Mouse (Mus musculus) spleen, postnatal 4 days (tissue): ENCODE measurements around the gene Kcnma1.

Source experiments
- DNase-seq, 2 experiments: peaks; one replicate each; pipeline ENCODE4 v3.0.0; 2022; ENCODE audit warnings: low spot score in 2 of 2

The Kcnma1 gene

DNA sequence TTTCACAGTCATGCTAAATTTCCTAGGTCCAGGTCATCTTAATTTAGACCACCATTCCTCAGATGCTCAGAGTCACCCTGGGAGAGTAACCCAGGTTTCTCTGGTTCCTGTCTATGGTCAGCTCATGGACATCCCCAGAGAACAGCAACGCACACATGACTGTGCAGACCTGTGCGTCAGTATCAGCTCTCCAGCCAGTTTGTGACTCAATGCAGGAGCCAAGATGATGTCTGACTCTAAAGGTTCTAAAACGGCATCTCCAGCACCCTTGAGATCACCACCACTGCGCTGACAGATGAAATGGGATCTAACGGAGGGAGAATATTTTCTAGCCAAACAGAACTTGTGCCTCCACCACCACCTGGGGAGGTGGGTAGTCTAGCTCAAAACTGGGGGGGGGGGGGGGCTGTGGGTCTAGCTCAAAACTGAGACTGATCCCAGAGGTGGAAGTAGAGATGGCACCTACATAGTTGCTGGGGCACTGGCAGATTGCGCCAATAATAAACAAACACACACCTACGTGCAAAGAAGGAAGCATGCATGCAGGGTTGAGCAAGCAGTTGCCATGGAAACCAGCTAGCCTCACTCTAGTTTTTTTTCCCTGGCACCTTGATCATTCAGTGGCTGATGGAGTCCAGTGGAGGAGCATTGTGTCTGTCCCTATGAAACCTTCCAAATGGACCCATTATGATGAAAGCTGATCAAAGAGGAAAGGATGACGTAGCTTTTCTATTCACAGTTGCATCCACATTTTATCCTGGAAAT is 231.3 kb downstream of the Kcnma1 start:
- DNase-seq: no peak

DNA sequence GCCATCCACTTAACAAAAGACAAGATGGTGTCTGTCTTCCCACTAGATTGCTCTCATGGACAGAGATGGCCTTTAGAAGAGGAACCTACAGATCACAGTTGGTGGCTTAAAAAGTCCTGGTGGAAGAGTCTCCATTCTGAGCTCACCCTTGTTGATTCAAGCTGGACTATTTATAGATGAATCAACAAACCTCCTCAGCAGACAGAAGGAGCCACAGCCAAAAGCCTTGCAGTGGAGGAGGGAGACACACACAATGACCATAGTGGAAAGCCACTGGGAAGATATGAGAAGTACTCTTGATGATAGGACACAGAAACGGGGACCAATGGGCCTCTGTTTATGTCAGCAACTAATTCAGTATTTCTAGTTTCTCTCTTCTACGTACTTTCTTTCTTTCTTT is 239.7 kb downstream of the Kcnma1 start:
- DNase-seq: no peak

DNA sequence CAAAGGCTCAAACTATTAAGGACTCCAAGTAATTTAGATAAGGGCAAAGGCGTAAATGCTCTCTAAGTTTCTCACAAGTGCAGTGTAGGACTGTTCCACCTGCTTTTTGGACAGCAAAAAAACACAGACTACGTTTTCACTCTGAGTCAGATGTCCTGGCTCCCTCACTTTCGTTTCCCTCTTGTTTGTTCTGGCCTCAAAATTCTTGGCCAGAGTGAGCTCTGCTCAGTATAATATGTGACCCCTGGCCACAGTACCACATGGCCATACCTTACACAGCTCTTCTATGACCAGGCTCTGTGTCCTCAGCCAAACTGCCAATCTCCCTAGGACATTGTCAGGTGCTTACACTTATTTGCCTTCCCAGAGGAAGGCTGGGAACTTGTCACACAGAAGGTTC is 241.6 kb downstream of the Kcnma1 start:
- DNase-seq: no peak

DNA sequence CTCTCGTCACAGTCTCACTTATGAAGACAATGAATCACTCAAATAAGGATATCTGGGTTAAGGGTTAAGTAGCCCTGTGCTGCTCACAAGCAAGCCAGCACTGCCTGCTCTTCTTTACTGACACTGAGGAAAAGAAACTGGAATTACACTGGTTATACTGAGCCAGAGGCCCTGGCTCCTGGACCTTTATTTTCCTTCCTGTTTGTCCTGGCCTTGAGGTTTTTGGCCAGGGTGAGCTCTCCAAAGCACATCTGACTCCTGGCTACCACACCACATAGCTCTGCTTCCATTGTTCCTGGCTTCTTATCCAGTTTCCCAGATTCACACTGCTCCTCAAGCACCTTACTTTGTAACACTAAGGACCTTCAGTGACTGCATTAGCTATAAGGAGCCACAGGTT is 242.5 kb downstream of the Kcnma1 start:
- no peak for DNase-seq

DNA sequence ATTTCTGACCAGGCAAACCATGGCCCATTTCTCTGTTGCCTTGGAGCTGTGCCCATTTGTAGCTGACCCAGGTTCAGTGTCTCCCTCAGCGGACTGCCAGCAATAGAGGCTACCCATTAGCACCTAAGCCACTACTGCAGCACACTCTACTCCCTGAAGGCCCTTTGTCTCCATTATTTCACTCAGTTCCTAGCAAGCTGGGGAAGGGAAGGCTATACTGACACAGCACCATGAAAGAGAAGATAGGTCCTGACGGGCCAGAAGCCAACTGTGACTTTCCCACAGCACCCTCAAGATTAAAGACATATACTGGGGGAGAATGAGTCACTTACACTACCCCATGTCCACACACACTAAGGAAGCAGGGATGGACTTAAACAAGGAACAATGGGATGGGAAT is 251.8 kb downstream of the Kcnma1 start:
- no peak for DNase-seq

DNA sequence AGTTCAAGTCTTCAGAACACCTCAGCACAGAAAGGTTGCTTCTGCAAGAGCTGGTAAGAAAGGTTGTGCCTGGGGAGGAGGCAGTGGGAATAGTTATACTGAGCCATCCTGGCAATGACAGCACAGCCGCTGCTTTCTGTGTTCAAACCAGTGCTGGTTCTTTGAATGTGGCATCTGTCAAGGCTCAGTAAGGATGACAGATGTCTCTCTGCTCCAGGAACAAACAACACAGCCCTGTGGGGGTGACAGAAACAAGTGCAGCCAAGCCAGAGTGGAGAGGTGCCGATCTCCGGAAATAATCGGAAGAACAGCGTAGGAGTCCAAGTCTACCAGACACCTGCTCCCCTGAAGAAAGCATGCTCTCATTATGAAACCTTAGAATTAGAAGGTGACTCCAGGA is 254.7 kb downstream of the Kcnma1 start:
- DNase-seq: no peak

DNA sequence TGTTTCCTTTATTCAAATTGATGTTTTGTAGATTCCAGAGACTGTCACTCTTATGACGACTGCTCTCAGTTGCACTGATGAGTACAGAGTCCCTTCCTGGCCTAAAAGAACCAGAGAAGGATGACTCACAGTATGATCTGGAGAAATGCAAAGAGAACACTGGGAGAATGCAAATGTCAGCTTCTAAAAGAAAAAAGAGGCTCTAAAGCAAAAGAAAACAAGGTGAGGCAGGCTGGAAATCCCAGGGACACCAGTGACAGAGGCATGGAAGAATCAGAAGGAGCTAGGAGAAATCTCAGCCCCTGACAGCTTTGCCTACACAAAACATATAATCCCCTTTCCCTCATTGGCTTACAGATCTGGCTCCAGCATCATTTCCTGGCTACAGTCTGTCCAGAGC is 255.9 kb downstream of the Kcnma1 start:
- no peak for DNase-seq

DNA sequence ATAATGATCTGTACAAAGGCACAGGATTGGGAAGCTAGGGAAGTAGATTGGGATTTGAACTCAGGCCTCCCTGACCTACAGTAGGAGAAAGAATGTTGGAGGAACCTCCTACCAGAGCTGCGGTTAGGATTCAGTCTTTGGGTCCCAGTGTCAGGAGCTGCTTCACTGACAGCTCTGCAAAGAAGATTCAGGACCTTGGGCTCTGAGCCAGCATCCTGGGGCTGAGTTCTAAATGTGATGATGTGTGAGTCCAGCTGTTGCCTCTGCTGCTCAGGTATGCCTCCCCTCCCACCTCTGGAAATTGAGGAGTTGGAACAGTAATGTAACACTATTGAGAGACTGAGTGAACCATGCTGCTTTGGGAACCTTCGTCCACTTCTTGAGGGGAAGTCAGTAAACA is 266.3 kb downstream of the Kcnma1 start:
- DNase-seq: no peak

DNA sequence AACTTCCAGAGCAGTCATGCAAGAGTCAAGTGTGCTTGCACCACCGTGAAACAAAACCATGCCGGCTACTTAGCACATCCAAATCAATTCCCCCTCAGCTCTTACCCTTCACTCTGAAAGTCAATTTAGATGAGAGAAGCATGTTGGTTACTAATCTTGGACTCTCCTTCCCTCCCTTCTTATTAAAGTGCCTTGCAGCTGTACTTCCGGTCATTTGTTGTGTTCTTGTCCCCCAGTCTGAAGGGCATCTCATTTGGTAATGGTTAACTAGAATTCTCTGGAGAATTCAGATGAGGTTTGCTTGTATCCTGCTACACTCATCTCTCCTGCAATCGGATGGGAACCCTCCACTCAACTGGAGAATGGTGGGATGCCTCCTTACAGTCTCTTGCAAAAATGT is 267.3 kb downstream of the Kcnma1 start:
- no peak for DNase-seq

DNA sequence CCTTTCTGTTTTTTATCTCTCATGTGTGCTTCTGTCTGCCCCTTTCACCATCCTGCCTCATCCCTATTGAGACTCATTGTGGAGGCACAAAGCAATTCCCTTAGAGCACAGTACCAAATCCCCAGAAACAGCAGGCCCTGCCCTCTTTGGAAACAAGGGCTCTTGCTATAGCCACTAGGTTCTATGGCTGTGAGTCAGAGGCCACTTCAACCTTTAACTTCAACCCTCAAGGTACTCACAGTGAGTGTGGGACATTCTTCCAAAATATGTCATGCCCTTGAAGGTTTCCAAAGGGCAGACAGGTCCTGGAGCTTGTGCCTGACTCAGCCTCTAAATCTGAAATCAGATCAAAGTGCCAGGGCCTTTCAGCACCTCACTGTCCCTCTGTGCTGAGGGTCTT is 272.8 kb downstream of the Kcnma1 start:
- no peak for DNase-seq

DNA sequence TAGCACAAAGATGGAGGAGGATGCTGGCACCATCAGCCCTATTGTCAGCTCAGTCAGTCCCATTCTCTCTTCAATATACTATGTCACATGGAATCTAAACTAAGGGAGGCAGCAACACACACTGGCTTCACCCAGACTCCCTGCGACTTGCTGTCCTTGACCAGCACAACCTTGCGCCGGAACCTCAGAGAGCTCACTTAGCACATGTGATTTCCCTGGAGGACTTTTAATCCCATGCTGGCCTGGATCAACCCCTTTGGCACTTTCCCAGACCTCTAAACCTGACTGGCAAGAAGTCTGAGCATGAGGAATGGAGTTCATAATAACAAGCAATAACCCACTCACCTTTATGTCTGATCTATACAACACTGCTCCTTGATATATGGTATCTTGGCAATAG is 280.1 kb downstream of the Kcnma1 start:
- DNase-seq: no peak

DNA sequence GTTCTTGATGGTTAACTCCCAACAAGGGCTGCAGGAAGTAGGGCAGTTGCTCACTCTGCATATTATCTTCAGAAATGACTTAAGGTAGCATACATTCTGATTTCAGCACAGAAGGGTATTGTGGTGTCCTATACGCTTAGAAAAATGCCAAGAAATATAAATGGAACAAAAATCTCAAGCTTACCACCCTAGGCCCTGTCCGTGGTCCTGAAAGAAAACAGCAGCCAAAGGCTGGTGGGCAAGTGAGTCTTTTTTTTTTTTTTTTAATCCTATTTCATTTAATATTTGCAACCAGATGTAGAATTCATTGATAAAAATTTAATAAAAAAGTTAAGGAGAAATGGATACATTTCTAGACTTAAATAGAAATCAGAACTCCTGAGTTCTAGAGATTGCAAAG is 284.9 kb downstream of the Kcnma1 start:
- no peak for DNase-seq

DNA sequence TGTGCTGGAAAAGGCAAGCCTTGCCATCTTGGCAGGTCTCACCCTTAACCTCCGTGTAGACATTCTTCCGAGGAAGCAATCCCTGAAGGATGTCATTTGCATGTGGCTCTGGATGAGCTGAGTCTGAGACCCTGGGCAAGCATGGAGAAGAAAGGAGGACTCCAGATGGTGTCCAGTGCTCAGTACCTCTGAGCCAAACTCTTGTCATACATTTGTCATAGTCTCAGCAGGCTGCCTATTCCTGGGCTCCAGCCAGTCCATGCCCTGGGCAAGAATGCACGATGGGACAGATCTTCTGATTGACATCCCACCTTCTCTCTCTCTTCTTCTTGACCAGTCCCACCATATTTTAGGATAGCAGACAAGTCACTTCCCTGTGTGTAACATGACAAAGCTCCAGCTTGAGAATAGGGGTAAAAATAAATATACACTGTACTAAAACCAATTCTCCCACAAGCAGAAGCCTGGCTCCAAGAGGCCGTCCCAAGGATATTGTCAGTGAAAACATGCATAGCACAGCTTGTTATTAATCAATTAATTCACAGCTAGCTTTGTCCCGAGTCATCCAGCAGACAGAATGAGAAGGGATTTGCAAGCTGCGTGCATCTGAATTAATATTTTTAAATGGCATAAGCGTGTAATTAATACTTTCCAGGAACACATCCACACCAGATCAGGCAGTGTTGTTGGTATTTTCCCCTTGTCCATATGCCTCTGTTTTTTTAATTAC is 290.4 kb downstream of the Kcnma1 start:
- DNase-seq: no peak

DNA sequence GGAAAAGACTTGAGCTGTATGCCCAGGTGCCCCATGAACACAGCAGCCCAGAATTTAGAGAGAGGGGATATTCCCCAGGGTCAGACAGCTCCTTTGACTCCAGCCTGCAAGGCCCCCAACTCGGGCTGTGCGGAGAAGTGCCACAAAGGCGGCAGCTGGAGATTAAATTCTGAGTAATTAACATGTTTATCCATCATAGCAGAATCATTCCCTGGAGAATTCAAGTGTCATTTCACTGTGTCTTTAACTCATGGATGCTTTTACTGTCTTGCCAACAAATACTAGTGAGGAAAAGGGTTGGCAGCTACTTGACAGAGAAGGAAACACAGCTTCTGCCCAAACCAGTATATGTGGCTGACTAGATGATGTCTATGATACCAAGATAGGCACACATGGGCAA is 295.0 kb downstream of the Kcnma1 start:
- no peak for DNase-seq

DNA sequence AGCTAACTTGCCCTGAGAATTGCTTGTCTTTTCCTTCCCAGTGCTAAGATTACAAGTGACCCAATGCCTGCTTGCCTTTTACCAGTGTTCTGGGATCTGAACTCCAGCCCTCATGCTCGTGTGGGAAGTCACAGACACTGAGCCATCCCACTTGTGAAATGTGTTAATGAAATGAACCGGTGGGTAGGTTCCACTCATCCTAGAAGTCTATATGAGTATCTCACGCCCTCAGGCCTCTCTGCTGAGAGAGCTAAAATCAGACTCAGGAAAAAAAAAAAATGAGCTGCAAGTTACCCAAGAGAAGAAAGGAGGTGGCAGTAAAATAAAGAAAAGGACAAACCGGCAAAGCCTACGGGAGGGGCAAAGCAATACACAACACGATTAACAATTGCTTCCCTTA is 295.6 kb downstream of the Kcnma1 start:
- DNase-seq: no peak

DNA sequence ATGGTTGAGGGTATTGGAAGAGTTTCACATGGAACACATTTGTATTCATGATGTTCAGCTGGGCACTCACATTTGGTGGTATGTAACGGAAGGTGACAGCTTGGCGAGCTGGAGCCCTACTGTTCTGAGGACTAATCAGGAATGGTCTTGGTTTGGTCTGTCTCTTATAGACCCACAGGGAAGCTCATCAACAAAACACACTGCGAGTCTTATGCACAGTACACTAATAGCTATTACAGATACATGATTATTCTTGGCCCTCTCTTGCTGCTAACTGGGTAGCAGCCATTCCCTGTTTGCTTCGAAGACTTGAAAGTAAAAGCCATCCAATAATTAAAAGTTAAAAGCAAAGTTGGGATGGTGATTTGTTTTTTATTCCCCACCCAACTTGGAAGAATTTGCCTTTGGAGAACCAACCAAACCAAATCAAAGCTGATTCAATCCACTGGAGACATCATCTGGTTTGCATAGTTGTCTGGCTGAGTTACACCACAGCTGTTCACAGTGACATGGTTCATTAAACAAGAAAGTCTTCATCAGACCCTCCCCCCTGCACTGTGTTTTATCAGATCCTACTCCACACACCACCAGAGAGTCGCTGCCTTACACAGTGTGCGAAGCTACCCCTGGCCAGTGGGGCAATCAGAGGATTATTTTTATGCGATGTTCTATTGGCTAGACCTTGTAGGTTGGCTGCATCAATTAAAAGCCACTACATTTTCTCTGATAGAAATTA is 299.7 kb downstream of the Kcnma1 start:
- no peak for DNase-seq

DNA sequence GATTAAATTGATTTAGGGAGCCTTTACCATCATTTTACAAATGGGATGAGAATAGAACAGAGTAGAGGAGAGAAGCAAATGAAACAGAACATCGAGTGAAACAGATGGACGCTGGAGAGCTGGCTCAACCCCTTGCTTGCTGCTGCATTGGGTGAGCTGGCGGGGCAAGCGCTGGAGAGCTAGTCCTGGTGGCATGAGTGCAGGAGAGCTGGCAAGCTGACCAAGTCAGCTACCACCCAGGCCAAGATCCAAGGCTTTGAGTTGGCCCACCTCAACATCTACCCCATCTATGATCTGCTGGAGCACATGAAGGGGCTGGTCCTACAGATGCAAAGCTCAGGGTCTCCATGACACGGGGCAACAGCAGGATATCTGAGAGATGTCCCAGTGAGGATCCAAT is 301.4 kb downstream of the Kcnma1 start:
- DNase-seq: no peak

DNA sequence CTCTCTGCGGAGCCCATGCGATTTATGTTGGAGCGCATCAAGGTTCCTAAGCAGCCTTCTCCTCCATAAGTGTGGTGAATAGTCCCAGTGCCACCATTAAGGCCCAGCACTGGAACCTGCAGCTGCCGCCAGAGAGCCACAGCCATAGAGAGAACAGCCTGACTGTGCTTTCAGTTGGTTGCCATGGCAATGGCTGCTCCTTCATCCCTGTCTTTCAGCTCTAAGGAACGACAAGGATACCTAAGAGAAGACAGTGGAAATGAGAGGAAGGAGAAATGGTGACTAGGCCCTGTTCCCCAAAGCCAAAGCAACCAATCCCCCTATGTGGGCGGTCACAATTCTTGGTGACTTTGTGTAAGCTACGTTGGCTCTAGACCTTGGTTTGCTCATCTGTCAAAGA is 303.3 kb downstream of the Kcnma1 start:
- DNase-seq: no peak

DNA sequence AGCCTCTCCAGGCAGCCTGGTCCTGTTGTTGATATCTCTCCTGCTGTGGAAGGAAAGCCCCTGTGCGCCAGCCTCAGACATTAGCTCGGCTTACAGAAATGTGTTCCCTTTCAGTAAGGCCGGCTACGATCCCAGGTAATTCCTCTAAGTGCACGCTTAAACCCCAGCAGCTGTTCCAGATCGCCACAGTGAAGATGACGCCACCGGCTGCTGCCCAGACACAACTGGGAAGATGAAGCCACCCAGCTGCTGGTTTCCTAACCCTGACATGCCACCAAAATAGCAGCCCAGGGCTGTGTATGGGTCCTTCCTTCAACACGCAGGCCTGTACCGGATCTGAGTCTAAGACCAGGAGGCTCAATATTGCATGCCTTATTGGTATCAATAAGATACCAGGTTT is 307.5 kb downstream of the Kcnma1 start:
- no peak for DNase-seq

DNA sequence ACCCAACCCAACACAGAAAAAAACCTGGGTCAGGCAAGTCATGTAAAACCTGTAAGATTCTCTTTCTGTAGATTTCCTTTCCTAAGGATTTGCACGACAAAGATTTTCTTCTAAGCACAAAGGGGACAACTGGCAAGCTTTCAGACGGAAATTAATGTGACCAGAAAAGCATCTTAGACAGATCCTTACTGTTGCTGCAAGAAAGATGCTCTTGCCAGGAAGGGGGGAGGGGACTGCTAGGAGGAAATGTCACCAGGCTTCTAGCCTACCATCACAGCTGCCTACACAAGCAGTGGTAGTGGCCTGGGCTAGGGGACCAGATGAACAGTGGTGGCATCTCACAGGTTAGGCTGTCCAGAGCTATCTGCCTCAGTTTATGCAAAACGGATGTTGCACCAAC is 308.6 kb downstream of the Kcnma1 start:
- no peak for DNase-seq

DNA sequence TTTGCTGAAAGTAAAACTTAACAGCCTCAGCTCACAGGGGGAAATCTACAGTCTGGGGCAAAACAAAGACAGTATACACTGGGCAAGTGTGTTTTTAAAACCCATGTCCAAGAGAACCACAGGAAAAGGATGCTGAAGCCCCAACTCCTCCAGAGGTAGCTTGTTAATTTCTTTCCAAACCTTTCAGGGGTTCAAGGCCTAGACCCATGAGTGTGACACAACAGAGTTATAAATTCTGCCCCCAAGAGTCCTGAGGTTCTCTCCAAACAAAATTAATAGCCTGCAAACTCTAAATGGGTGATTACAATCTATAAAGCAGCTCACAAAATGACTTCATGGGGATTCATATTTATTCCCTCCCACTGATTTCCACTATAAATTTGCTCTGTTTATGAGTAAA is 310.0 kb downstream of the Kcnma1 start:
- DNase-seq: no peak

DNA sequence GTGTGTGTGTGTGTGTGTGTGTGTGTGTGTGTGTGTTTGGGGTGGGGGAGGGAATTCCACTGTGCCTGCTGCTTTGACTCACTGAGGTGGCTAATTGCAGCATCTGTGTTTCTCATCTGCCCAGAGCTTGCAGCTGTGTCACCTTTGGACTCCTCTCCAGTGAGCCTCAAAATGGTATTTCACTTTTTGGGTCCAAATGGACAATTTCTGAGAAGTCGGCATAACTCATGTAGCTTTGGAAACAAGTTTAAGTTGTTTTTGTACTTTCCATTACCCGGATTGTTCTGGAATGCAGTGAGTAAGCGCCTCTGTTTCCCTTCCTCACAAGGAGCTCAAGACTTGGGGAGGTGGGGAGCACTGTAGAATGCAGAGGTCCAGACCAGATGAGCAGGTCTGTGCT is 317.9 kb downstream of the Kcnma1 start:
- DNase-seq: no peak

DNA sequence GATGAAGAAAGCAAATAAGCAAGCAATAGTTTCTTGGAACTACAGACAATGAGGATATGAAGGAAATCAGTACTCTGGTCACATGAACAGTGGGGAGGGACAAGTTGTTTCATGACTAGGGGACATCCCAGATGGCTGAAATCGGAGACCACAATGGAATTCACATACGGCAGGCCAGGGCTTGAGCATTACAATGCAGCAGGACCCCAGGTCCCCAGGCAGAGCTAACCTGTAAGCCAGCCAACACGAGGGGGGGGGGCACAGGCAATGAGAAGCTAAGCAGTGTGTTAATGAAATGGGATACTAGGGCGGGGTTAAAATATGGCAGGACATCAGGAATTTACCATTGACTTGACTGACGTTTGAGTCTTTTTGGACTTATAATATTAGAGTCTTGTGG is 324.6 kb downstream of the Kcnma1 start:
- DNase-seq: no peak
